Comparison of ENCODE assay signal across 9 mouse cellular contexts in genomic region chr2:172226945-172227344, GRCm38 (mm10). TPM values are rescaled to one million over a fixed set of nuclear protein-coding genes. Genes with fewer than 3 reads are reported as not detected.
DNase-seq lines count a peak whose midpoint lies in the region; ATAC-seq and TF ChIP-seq lines count a peak whose summit lies in the region.
"Had no signal": no experiment of that assay in that cellular context is flagged by ENCODE, and none has a peak within 500 bp of the region (broad histone marks: within the 10 kb centered on the region; RNA-seq: fewer than 3 reads in every experiment).

No protein-coding gene starts in this region.

- no peak overlapping the region for H3K27ac ChIP-seq in neural tube, embryonic 11.5 days (ENCODE audit: low read depth, low read length)
- H3K27ac ChIP-seq in embryonic facial prominence, embryonic 10.5 days (replicated peaks) = no peak overlapping the region
- H3K27ac ChIP-seq in hindbrain, embryonic 16.5 days (ENCODE audit: low read depth, low read length) = no peak overlapping the region
- H3K27ac ChIP-seq in lung, embryonic 14.5 days (ENCODE audit: low read depth) = no peak overlapping the region

- no peaks in the 10 kb centered on the region for H3K4me1 ChIP-seq in neural tube, embryonic 11.5 days (ENCODE audit: control insufficient read depth, insufficient read depth, low read length)
- peaks cover 6% of the 10 kb centered on the region for H3K4me1 ChIP-seq in embryonic facial prominence, embryonic 10.5 days
- H3K4me1 ChIP-seq in hindbrain, embryonic 16.5 days (ENCODE audit: control insufficient read depth, insufficient read depth, low read depth, low read length) = no peaks in the 10 kb centered on the region
- H3K4me1 ChIP-seq in lung, embryonic 14.5 days (ENCODE audit: insufficient read depth) = no peaks in the 10 kb centered on the region

- H3K4me3 ChIP-seq in neural tube, embryonic 11.5 days (ENCODE audit: low read depth, low read length) = no peak overlapping the region
- no peak overlapping the region for H3K4me3 ChIP-seq in embryonic facial prominence, embryonic 10.5 days
- H3K4me3 ChIP-seq in hindbrain, embryonic 16.5 days (ENCODE audit: low read length) = no peak overlapping the region
- no peak overlapping the region for H3K4me3 ChIP-seq in lung, embryonic 14.5 days (ENCODE audit: low read depth, low read length)

- H3K9me3 ChIP-seq in neural tube, embryonic 11.5 days (ENCODE audit: control insufficient read depth, low read length) = no peaks in the 10 kb centered on the region
- H3K9me3 ChIP-seq in embryonic facial prominence, embryonic 10.5 days = no peaks in the 10 kb centered on the region
- H3K9me3 ChIP-seq in hindbrain, embryonic 16.5 days (ENCODE audit: control insufficient read depth, low read length) = no peaks in the 10 kb centered on the region
- no peaks in the 10 kb centered on the region for H3K9me3 ChIP-seq in lung, embryonic 14.5 days (ENCODE audit: low read depth, low read length)

- no peak overlapping the region for H3K9ac ChIP-seq in neural tube, embryonic 11.5 days (ENCODE audit: low read length)
- no peak overlapping the region for H3K9ac ChIP-seq in hindbrain, embryonic 16.5 days (ENCODE audit: low read depth, low read length)
- H3K9ac ChIP-seq in lung, embryonic 14.5 days = no peak overlapping the region

- 52% methylated on average over 7 of the region's 7 CpGs for WGBS in neural tube, embryonic 11.5 days
- 42% methylated on average over 7 of the region's 7 CpGs for WGBS in embryonic facial prominence, embryonic 10.5 days
- WGBS in hindbrain, embryonic 16.5 days = 36% methylated on average over 7 of the region's 7 CpGs
- 22% methylated on average over 7 of the region's 7 CpGs for WGBS in lung, embryonic 14.5 days

- peak; percentile 27; the same call in 1 of the 2 replicates for ATAC-seq in neural tube, embryonic 11.5 days (ENCODE audit: insufficient read depth, low FRiP score, low TSS enrichment)
- peak; percentile 80 for ATAC-seq in hindbrain, embryonic 16.5 days
- peak; percentile 24; the same call in 1 of the 2 replicates for ATAC-seq in lung, embryonic 14.5 days (ENCODE audit: insufficient read depth)

- no peaks in the 10 kb centered on the region for H3K36me3 ChIP-seq in neural tube, embryonic 11.5 days (ENCODE audit: control insufficient read depth, insufficient read depth, low read length)
- H3K36me3 ChIP-seq in embryonic facial prominence, embryonic 10.5 days (replicated peaks) = no peaks in the 10 kb centered on the region
- no peaks in the 10 kb centered on the region for H3K36me3 ChIP-seq in hindbrain, embryonic 16.5 days (ENCODE audit: control insufficient read depth, insufficient read depth, low read length)
- H3K36me3 ChIP-seq in lung, embryonic 14.5 days (ENCODE audit: insufficient read depth) = no peaks in the 10 kb centered on the region

- H3K4me2 ChIP-seq in neural tube, embryonic 11.5 days (ENCODE audit: low read depth) = no peak overlapping the region
- no peak overlapping the region for H3K4me2 ChIP-seq in hindbrain, embryonic 16.5 days (ENCODE audit: low read length)
- no peak overlapping the region for H3K4me2 ChIP-seq in lung, embryonic 14.5 days

- no peaks in the 10 kb centered on the region for H3K27me3 ChIP-seq in neural tube, embryonic 11.5 days (ENCODE audit: control insufficient read depth, insufficient read depth, low read length)
- peaks cover 9% of the 10 kb centered on the region for H3K27me3 ChIP-seq in embryonic facial prominence, embryonic 10.5 days (replicated peaks; ENCODE audit: low read depth, poor library complexity, severe bottlenecking)
- peaks cover 2% of the 10 kb centered on the region; the same call in 1 of the 2 replicates for H3K27me3 ChIP-seq in hindbrain, embryonic 16.5 days (replicated peaks; ENCODE audit: control insufficient read depth, insufficient read depth, low read length)
- no peaks in the 10 kb centered on the region for H3K27me3 ChIP-seq in lung, embryonic 14.5 days (ENCODE audit: insufficient read depth, low read length)

- TF ChIP-seq CTCF in lung, embryonic 14.5 days (IDR thresholded peaks at IDR 0.05; ENCODE audit: low read depth) = peak; percentile 69

- peak; percentile 56 for DNase-seq in neural tube, embryonic 11.5 days (ENCODE audit: low spot score)
- no peak for DNase-seq in neural tube, embryonic 10.5 days (ENCODE audit: extremely low spot score, low spot score)
- peak; percentile 47 for DNase-seq in embryonic facial prominence, embryonic 10.5 days (ENCODE audit: low spot score)
- DNase-seq in lung, embryonic 14.5 days = peak; percentile 66
- peak; percentile 52 for DNase-seq in right cerebral cortex, postnatal 14 days
- DNase-seq in urinary bladder, postnatal 14 days (ENCODE audit: low spot score) = no peak
- no peak for DNase-seq in urinary bladder, postnatal 25 days (ENCODE audit: low spot score)

RNA-seq across cellular contexts. Expression of gene Mc3r, which starts 21.3 kb away (rescaled TPM):
- polyA plus RNA-seq in neural tube, embryonic 11.5 days (2014; fragmentation: Nextera tagmentation; extraction: Ambion mirVana) = not detected in 2 replicates
- polyA plus RNA-seq in embryonic facial prominence, embryonic 10.5 days (2016; fragmentation: Nextera tagmentation; extraction: Ambion mirVana) = not detected in 2 replicates
- 0.11 and 0.19 TPM in 2 replicates for polyA plus RNA-seq in hindbrain, embryonic 16.5 days (2015; fragmentation: Nextera tagmentation; extraction: Ambion mirVana)
- polyA plus RNA-seq in lung, embryonic 14.5 days (2014; fragmentation: Nextera tagmentation; extraction: Ambion mirVana) = not detected in 2 replicates
- polyA plus RNA-seq: limb, embryonic 11.5 days had no signal

Comparison
In these comparisons a context has a peak if more than half of its experiments do, and no peak if none do; other contexts are left out.
1. DNase-seq: peak in neural tube, embryonic 11.5 days (single experiment), embryonic facial prominence, embryonic 10.5 days (single experiment), lung, embryonic 14.5 days (single experiment) and right cerebral cortex, postnatal 14 days (single experiment); none in neural tube, embryonic 10.5 days (single experiment), urinary bladder, postnatal 14 days (single experiment) and urinary bladder, postnatal 25 days (single experiment).
2. ATAC-seq: peak in every context shown above with its lines; median percentile 80 in hindbrain, embryonic 16.5 days; 27 in neural tube, embryonic 11.5 days; 24 in lung, embryonic 14.5 days.